Mouse (Mus musculus): ENCODE measurements around the gene Mdm4. TPM values are rescaled to one million over a fixed set of nuclear protein-coding genes. Genes with fewer than 3 reads are reported as not detected.
A peak's percentile ranks its signal among the peaks of the same experiment; 100 is the strongest.

Gene Mdm4
- polyA plus RNA-seq, 1 experiment from 2014 or later: 40.6 TPM

DNA sequence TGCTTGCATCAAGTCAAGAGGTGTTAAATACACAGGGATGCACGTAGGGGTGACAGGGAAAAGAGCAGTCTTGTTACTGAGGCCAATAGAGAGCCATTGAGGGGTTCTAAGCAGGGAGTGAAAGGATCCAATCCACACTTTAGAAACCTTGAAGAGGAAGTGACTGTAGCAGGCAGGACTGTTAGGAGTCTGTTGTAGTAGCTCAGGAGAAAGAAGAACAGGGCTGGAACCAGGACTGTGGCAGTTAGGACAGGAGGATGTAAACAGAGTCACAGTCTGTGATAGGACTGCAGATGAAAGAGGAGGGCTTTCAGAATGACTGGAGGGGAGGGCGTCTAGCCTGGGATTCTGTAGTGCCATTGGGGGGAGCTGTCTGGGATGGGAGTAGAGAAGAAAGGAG lies 29.2 kb upstream of the Mdm4 start:
- DNase-seq (ENCODE audit: low spot score) (no peak), ATAC-seq (replicated peaks; ENCODE audit: low FRiP score) (no peak)
- Histone ChIP-seq H3K27me3 (replicated peaks; ENCODE audit: control insufficient read depth, insufficient read depth, low read length) (no peaks in the 10 kb centered on the region), H3K9ac (ENCODE audit: low read depth, low read length) (no peak overlapping the region), H3K4me1 (replicated peaks; ENCODE audit: control insufficient read depth, insufficient read depth, low read length) (no peaks in the 10 kb centered on the region), H3K36me3 (ENCODE audit: control insufficient read depth, insufficient read depth, low read length) (no peaks in the 10 kb centered on the region), H3K4me2 (no peak overlapping the region), H3K9me3 (ENCODE audit: control insufficient read depth, low read length) (no peaks in the 10 kb centered on the region), H3K27ac (ENCODE audit: low read depth, low read length) (no peak overlapping the region), H3K4me3 (ENCODE audit: low read depth, low read length) (no peak overlapping the region)
- 30% methylated on average over 2 of the region's 2 CpGs for WGBS

DNA sequence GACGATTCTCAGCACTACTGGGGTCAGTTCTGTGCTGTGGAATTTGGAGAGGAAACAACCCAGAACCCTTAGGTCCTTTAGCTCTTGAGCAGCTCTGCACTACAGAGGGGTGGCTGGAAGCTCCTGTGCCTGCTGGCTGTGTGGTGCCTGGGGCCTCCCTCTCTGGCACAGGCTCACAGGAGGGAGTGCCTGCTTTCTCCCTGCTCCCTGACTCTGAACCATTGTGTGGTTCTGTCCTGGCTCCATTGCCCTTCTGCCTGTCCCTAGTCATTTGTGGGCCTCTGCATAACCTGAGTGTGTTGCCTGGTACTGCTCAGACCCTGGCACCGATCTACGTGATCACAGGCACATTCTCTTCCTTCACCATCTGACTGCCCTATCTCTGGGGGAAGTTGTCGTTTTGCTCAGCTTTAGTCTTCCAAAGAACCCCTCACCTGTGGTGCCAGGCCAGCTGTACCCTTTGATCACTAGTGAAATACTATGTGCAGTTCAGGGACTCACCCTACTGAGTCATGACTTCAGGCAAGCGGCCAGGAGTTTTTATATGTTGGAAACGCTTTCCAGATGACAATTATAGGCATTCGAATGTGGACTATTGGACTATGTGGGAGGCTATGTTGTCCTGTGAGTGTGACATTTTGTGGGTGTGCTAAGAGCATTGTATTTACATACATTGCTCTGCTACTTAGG lies 27.1 kb upstream of the Mdm4 start:
- DNase-seq (ENCODE audit: low spot score) (no peak), ATAC-seq (replicated peaks; ENCODE audit: low FRiP score) (no peak)
- Histone ChIP-seq H3K9me3 (ENCODE audit: control insufficient read depth, low read length) (no peaks in the 10 kb centered on the region), H3K4me2 (no peak overlapping the region), H3K9ac (ENCODE audit: low read depth, low read length) (no peak overlapping the region), H3K27me3 (replicated peaks; ENCODE audit: control insufficient read depth, insufficient read depth, low read length) (no peaks in the 10 kb centered on the region), H3K27ac (ENCODE audit: low read depth, low read length) (no peak overlapping the region), H3K4me3 (ENCODE audit: low read depth, low read length) (no peak overlapping the region), H3K36me3 (ENCODE audit: control insufficient read depth, insufficient read depth, low read length) (no peaks in the 10 kb centered on the region), H3K4me1 (replicated peaks; ENCODE audit: control insufficient read depth, insufficient read depth, low read length) (0 out of 2 replicates have a peak, but pooled peaks cover 2% of the 10 kb centered on the region)
- 67% methylated on average over 7 of the region's 7 CpGs for WGBS

DNA sequence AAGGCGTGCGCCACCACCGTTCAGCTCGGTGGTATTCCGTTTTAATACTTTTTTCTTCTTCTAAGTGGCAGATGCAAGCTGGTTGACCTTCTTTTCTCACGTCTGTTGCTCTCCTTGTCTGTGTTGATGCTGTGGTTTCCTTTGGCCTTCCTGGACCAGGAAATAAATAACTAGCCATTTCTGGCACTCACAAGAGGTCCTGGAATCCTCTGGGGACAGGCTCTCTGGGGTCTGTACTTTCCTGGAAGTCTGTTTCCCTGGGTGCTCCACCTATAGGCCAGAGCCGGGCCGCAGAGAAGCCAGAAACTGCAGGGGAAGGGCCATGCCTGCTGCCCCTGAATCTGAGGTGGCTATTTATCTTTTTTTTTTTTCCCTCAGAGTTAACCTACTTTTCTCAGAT lies 24.0 kb upstream of the Mdm4 start:
- H3K27me3 ChIP-seq (replicated peaks; ENCODE audit: control insufficient read depth, insufficient read depth, low read length): no peaks in the 10 kb centered on the region; the same call in 1 of the 2 replicates
- H3K4me1 ChIP-seq (replicated peaks; ENCODE audit: control insufficient read depth, insufficient read depth, low read length): peaks cover 5% of the 10 kb centered on the region; the same call in 1 of the 2 replicates
- H3K4me3 ChIP-seq (ENCODE audit: low read depth, low read length): no peak overlapping the region
- H3K27ac ChIP-seq (ENCODE audit: low read depth, low read length): no peak overlapping the region
- H3K9ac ChIP-seq (ENCODE audit: low read depth, low read length): no peak overlapping the region
- H3K4me2 ChIP-seq: no peak overlapping the region
- DNase-seq (ENCODE audit: low spot score) (no peak), ATAC-seq (replicated peaks; ENCODE audit: low FRiP score) (no peak)
- no peaks in the 10 kb centered on the region for H3K36me3 ChIP-seq (ENCODE audit: control insufficient read depth, insufficient read depth, low read length)
- no peaks in the 10 kb centered on the region for H3K9me3 ChIP-seq (ENCODE audit: control insufficient read depth, low read length)
- 55% methylated on average over 8 of the region's 8 CpGs for WGBS

DNA sequence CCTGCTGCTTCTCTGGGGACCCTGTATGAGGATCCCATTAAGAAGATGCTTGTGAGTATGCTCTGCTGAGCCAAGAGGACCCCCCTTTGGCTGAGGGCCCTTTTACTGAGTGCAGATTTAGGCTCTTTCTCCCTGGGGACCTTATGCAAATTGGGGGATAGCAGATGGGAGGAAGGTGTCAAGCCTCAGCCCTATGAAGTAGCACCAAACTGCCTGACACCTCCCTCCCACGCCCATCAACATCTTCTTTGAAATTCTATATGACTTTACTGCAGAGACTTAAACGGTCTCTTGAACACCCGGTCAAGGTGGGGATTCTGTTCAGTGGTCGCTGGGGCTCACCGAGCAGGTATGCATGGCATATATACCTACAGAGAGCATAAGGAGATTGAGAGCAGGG lies 22.7 kb upstream of the Mdm4 start:
- 56% methylated on average over 5 of the region's 5 CpGs for WGBS
- no peaks in the 10 kb centered on the region for H3K36me3 ChIP-seq (ENCODE audit: control insufficient read depth, insufficient read depth, low read length)
- no peak overlapping the region for H3K4me2 ChIP-seq
- no peak for ATAC-seq (replicated peaks; ENCODE audit: low FRiP score)
- H3K4me1 ChIP-seq (replicated peaks; ENCODE audit: control insufficient read depth, insufficient read depth, low read length): peaks cover 5% of the 10 kb centered on the region; the same call in 1 of the 2 replicates
- no peak for DNase-seq (ENCODE audit: low spot score)
- 0 out of 2 replicates have a peak overlapping the region, but pooled peaks have one; percentile 32 for H3K27ac ChIP-seq (ENCODE audit: low read depth, low read length)
- H3K27me3 ChIP-seq (replicated peaks; ENCODE audit: control insufficient read depth, insufficient read depth, low read length): no peaks in the 10 kb centered on the region; the same call in 1 of the 2 replicates
- no peak overlapping the region for H3K4me3 ChIP-seq (ENCODE audit: low read depth, low read length)
- no peak overlapping the region for H3K9ac ChIP-seq (ENCODE audit: low read depth, low read length)
- no peaks in the 10 kb centered on the region for H3K9me3 ChIP-seq (ENCODE audit: control insufficient read depth, low read length)

DNA sequence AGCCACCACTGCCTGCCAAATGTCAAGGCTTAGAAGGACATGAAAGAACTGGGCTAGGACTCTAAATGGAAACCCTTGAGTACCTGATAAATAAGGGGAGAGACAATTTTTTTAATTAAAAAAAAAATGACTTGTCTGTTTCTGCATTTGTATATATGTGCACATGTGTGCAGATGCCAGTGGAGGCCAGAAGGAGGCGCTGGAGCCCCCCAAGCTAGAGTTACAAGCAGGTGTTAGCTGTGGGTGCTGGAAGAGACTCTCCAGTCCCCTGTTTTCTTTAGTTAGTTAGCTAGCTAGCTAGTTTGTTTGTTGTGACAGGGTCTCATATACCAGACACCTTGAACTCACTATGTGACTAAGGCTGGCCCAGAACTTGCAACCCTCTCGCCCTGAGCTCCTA lies 21.5 kb upstream of the Mdm4 start:
- 80% methylated on average over 2 of the region's 2 CpGs for WGBS
- Histone ChIP-seq H3K27ac (ENCODE audit: low read depth, low read length) (no peak overlapping the region), H3K9me3 (ENCODE audit: control insufficient read depth, low read length) (no peaks in the 10 kb centered on the region), H3K36me3 (ENCODE audit: control insufficient read depth, insufficient read depth, low read length) (no peaks in the 10 kb centered on the region), H3K4me1 (replicated peaks; ENCODE audit: control insufficient read depth, insufficient read depth, low read length) (peaks cover 12% of the 10 kb centered on the region), H3K4me2 (no peak overlapping the region), H3K4me3 (ENCODE audit: low read depth, low read length) (no peak overlapping the region), H3K9ac (ENCODE audit: low read depth, low read length) (no peak overlapping the region), H3K27me3 (replicated peaks; ENCODE audit: control insufficient read depth, insufficient read depth, low read length) (peaks cover 2% of the 10 kb centered on the region; the same call in 1 of the 2 replicates)
- DNase-seq (ENCODE audit: low spot score): no peak
- ATAC-seq (replicated peaks; ENCODE audit: low FRiP score): no peak

DNA sequence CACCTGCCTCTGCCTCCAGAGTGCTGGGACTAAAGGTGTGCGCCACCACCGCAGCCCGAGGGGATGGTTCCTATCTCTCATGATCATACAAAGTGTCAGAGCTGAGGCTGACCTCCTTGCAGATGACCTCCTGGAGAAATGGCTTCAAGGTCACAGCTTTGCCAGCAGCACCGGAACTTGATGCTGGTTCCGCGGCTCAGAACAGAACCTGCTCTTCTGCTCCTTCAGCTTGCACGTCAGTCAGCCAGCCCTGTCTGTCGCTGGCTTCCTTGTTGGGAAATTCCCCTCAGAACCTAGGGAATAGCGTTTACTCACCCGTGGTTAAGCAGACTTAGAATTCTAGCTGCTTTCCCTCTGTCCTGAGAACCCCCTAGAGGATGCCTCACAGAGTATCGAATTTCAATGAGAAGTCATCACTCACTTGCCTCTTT lies 19.7 kb upstream of the Mdm4 start:
- DNase-seq (ENCODE audit: low spot score): no peak
- 39% methylated on average over 11 of the region's 11 CpGs for WGBS
- no peak overlapping the region for H3K27ac ChIP-seq (ENCODE audit: low read depth, low read length)
- no peak overlapping the region for H3K4me3 ChIP-seq (ENCODE audit: low read depth, low read length)
- no peaks in the 10 kb centered on the region for H3K36me3 ChIP-seq (ENCODE audit: control insufficient read depth, insufficient read depth, low read length)
- no peak overlapping the region for H3K9ac ChIP-seq (ENCODE audit: low read depth, low read length)
- no peaks in the 10 kb centered on the region for H3K9me3 ChIP-seq (ENCODE audit: control insufficient read depth, low read length)
- H3K4me1 ChIP-seq (replicated peaks; ENCODE audit: control insufficient read depth, insufficient read depth, low read length): peaks cover 20% of the 10 kb centered on the region
- no peak overlapping the region for H3K4me2 ChIP-seq
- ATAC-seq (replicated peaks; ENCODE audit: low FRiP score): no peak
- H3K27me3 ChIP-seq (replicated peaks; ENCODE audit: control insufficient read depth, insufficient read depth, low read length): peaks cover 2% of the 10 kb centered on the region; the same call in 1 of the 2 replicates

DNA sequence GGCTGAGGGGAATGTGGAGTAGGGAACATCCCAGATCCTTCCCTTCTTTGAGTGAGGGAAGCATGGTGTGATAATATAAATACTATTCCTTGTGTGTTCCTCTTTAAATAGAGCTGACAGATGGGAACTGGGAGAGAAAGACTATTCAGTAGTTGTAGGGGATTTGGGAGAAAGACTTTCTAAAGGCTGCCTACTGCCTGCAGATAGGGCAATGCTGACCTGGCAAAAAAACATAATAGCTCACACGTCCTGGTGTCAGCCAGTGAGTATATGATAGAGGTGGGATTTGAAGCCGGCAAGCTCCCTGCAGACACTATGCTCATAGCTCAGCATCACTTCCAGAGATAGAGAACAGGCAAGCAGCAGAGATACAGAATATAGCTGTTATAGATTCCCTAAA lies 18.3 kb upstream of the Mdm4 start:
- peaks cover 4% of the 10 kb centered on the region; the same call in 1 of the 2 replicates for H3K27me3 ChIP-seq (replicated peaks; ENCODE audit: control insufficient read depth, insufficient read depth, low read length)
- DNase-seq (ENCODE audit: low spot score) (no peak), ATAC-seq (replicated peaks; ENCODE audit: low FRiP score) (no peak)
- H3K4me2 ChIP-seq: no peak overlapping the region
- H3K27ac ChIP-seq (ENCODE audit: low read depth, low read length): no peak overlapping the region
- no peak overlapping the region for H3K9ac ChIP-seq (ENCODE audit: low read depth, low read length)
- 39% methylated on average over 2 of the region's 2 CpGs for WGBS
- no peak overlapping the region for H3K4me3 ChIP-seq (ENCODE audit: low read depth, low read length)
- H3K36me3 ChIP-seq (ENCODE audit: control insufficient read depth, insufficient read depth, low read length): no peaks in the 10 kb centered on the region
- peaks cover 20% of the 10 kb centered on the region for H3K4me1 ChIP-seq (replicated peaks; ENCODE audit: control insufficient read depth, insufficient read depth, low read length)
- H3K9me3 ChIP-seq (ENCODE audit: control insufficient read depth, low read length): no peaks in the 10 kb centered on the region

DNA sequence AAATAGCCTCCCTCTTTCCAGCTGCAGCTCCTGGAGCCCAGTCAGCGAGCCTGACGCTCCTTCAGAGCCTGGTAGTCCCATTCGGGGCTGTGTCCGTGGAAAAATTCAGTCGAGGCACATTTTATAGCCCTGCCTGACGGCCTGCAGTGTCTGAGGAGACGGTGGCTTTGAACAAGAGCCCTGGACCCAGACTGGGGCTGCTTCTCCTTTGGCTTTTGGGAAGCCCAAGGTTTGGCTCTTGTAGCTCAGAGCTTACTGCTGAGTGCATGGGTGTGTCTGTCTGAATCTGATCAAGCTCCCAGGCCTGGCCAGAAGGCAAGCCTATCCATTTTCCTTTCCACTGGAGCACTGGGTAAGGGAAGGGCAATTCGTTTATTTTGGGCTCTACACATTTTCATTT lies 17.2 kb upstream of the Mdm4 start:
- no peak for DNase-seq (ENCODE audit: low spot score)
- H3K4me3 ChIP-seq (ENCODE audit: low read depth, low read length): no peak overlapping the region
- no peak for ATAC-seq (replicated peaks; ENCODE audit: low FRiP score)
- no peaks in the 10 kb centered on the region for H3K36me3 ChIP-seq (ENCODE audit: control insufficient read depth, insufficient read depth, low read length)
- WGBS: 56% methylated on average over 8 of the region's 8 CpGs
- no peak overlapping the region for H3K27ac ChIP-seq (ENCODE audit: low read depth, low read length)
- H3K9ac ChIP-seq (ENCODE audit: low read depth, low read length): 0 out of 2 replicates have a peak overlapping the region, but pooled peaks have one; percentile 9
- H3K9me3 ChIP-seq (ENCODE audit: control insufficient read depth, low read length): no peaks in the 10 kb centered on the region
- peaks cover 17% of the 10 kb centered on the region for H3K4me1 ChIP-seq (replicated peaks; ENCODE audit: control insufficient read depth, insufficient read depth, low read length)
- peaks cover 4% of the 10 kb centered on the region; the same call in 1 of the 2 replicates for H3K27me3 ChIP-seq (replicated peaks; ENCODE audit: control insufficient read depth, insufficient read depth, low read length)
- peak overlapping the region; percentile 100 for H3K4me2 ChIP-seq

DNA sequence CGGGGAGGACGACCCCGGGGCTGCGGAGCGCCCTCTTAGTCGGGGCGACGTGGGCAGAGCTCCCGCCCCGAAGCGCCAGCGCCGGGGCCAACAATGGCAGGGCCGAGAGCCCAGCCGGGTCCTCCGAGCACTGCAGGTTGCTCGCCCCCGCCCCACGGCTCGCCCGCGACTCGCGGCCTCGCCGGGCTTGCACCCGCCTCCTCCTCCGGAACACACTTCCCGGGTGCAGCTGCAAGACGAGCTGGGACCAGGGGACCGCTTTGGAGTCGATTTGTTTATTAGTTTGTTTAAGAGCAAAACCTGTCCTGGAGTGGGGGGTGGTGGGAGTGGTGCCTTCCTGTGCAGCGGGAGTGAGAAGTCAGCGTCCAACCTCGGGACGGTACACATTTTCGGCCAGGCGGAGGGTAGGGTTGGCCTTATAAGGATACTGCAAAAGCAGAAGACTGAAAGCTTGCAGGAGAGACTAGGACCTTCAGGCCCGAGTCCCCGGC lies 16.1 kb upstream of the Mdm4 start:
- peak; percentile 50 for ATAC-seq (replicated peaks; ENCODE audit: low FRiP score)
- no peaks in the 10 kb centered on the region for H3K9me3 ChIP-seq (ENCODE audit: control insufficient read depth, low read length)
- WGBS: under 1% methylated on average over 40 of the region's 40 CpGs
- H3K4me2 ChIP-seq: peak overlapping the region; percentile 100
- H3K9ac ChIP-seq (ENCODE audit: low read depth, low read length): peak overlapping the region; percentile 88
- H3K36me3 ChIP-seq (ENCODE audit: control insufficient read depth, insufficient read depth, low read length): no peaks in the 10 kb centered on the region
- H3K4me3 ChIP-seq (ENCODE audit: low read depth, low read length): peak overlapping the region; percentile 83
- H3K4me1 ChIP-seq (replicated peaks; ENCODE audit: control insufficient read depth, insufficient read depth, low read length): peaks cover 17% of the 10 kb centered on the region
- DNase-seq (ENCODE audit: low spot score): peak; percentile 61
- peaks cover 4% of the 10 kb centered on the region; the same call in 1 of the 2 replicates for H3K27me3 ChIP-seq (replicated peaks; ENCODE audit: control insufficient read depth, insufficient read depth, low read length)
- no peak overlapping the region; the same call in 1 of the 2 replicates for H3K27ac ChIP-seq (ENCODE audit: low read depth, low read length)

Data from liver, embryonic 11.5 days (tissue).